Mouse (Mus musculus) adrenal gland, postnatal 25 days (tissue): Measurements from ENCODE around the gene Mgat2. TPM values are rescaled to one million over a fixed set of nuclear protein-coding genes. Genes with fewer than 3 reads are reported as not detected.

Experiments
- DNase-seq: peaks from one replicate; pipeline ENCODE4 v3.0.0; 2021; ENCODE audit warnings: mixed read lengths
- total RNA-seq: library from RNA; stranded (reverse); gene quantifications from 2 replicates; pipeline ENCODE4 v1.2.3, GENCODE M21; 2021

The Mgat2 gene
- total RNA-seq, 1 experiment from 2014 or later: 54.3 TPM

DNA sequence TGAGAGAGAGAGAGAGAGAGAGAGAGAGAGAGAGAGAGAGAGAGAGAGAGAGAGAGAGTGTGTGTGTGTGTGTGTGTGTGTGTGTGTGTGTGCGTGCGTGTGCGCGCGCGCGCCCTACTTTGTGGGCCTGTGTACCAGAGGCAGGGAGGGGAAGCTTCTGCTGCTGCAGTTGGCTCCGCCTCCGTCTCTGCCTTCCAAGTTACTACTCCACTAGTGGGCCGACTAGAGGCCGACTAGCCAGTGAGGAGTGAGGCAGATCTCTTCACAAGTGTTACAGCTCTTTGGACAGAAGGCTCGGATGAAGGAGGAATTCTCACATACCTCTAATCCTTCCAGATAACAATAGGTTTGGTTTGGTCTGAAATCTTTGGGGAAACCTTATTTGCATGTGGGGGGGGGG, 4.6 kb upstream of the Mgat2 start:
- no peak for DNase-seq

DNA sequence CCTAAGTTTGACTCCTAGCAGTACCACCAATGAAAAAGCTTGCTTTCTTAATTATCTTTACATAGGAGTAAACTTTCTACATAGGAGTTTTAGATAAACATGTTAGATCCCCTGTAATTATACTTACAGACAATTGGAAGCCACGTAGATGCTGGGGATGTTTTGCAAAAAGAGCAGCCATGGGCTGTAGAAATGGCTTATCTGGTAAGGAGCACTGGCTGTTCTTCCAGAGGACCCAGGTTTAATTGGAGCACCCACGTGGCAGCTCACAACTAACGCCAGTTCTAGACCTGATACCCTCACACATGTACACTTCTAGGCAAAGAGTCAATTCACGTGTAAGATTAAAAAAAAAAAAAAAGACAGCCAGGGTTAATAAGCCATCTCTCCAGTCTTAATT, 2.2 kb upstream of the Mgat2 start:
- DNase-seq: no peak

DNA sequence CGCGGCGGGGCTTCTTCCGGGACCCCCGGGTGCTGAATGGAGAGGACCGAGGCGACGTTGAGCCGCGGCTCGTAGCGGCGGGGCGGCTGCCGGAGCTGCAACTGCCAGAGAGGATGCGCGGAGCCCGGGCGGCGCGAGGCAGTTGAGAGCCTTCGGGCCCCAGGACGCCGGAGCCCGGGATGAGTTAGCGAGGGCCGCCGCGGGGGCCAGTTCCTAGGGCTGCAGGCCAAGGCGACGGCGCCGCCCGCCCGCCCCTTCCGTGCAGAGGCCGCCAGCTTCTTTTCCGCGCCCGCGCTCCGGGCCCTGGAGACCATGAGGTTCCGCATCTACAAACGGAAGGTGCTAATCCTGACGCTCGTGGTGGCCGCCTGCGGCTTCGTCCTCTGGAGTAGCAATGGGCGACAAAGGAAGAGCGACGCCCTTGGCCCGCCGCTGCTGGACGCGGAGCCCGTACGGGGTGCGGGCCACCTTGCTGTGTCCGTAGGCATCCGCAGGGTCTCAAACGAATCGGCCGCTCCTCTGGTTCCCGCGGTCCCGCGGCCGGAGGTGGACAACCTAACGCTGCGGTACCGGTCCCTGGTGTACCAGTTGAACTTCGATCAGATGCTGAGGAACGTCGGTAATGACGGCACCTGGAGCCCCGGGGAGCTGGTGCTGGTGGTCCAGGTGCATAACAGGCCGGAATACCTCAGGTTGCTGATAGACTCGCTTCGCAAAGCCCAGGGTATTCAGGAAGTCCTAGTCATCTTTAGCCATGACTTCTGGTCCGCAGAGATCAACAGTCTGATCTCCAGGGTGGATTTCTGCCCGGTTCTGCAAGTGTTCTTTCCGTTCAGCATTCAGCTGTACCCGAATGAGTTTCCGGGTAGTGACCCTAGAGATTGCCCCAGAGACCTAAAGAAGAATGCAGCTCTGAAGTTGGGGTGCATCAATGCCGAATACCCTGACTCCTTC, 662 bp downstream of the Mgat2 start:
- peak; percentile 64 for DNase-seq

DNA sequence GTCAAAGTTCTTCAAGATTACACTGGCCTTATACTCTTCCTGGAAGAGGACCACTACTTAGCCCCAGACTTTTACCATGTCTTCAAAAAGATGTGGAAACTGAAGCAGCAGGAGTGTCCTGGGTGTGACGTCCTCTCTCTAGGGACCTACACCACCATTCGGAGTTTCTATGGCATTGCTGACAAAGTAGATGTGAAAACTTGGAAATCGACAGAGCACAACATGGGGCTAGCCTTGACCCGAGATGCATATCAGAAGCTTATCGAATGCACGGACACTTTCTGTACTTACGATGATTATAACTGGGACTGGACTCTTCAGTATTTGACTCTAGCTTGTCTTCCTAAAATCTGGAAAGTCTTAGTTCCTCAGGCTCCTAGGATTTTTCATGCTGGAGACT, 1.4 kb downstream of the Mgat2 start:
- DNase-seq: no peak

DNA sequence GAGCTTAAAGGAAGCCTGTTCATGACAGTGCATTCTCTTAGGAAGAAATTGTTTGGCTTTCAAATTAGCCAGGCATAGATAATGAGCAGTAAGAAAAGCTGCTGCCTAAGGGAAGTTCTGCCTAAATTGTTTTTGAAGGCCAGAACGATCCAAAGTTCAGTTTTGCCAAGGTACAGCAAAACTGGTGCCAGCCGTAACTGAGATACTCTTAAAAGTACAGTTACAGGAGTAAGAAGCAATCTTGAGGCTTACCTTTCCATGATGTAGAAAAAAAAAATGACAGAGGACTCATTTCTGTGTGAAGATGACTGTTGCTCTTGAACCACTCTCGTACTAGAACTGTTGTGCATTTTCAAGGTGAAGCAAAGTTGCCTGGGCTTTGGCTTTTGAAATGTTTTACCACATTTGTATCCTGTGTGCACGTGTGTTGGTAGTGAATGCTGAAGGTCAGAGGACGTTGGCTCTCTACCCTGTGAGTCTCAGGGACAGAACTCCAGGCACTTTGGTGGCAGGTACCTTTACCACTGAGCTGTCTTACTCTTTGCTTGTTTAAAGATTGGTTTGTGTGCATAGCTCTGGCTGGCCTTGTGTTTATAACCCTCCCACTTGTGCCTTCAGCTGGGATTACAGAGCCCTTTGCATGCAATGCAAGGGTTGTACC, 3.0 kb downstream of the Mgat2 start:
- no peak for DNase-seq

DNA sequence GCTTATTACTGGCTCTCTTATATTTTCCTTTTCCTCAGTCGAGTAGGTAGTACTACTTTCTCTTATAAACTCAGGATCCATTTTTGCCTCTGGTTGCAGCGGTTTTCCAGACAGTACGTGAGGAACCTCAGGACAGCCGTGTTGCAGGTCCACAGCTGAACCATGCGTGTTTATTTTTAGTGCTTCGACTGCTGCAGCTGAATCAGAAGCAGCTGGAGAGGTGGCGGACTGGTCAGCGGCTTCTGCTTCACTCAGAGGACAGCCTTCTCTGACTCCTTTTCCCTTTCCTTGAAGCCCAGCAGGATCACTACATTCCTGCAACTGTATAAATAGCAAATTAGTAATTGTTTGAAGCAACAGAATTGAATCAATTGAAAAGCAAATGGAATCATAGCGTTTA, 6.1 kb downstream of the Mgat2 start:
- DNase-seq: no peak

DNA sequence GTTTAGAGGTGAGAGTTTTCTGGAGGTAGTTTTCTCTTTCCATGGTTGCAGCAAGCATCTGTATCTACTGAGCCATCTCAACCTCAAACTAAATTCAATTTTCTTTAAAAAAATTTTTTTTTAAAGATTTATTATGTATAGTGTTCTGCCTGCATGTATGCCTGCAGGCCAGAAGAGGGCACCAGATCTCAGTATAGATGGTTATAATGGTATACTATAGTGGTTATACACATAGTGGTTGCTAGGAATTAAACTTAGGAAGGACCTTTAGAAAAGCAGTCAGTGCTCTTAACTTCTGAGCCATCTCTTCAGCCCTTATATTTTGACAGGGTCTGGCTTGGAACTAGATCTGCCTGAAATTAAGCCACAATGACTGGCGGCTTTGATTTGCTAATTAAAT, 6.6 kb downstream of the Mgat2 start:
- DNase-seq: no peak

DNA sequence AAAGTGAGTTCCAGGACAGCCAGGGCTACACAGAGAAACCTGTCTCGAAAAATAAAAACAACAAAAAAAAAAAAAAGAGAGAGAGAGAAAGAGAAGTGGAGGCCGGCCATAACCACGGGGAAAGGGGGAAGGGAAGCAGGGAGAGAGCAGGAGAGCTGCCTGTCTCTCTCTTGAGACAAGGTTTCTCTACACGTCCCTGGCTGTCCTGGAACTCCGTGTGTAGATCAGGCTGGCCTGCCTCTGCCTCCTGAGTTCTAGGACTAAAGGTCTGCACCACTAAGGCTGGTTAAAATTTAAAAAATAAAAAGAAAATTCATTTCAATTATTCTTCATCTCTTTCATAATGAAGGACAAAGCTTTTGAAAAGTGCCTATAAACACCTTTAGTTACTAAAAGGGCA, 7.4 kb downstream of the Mgat2 start:
- DNase-seq: no peak

DNA sequence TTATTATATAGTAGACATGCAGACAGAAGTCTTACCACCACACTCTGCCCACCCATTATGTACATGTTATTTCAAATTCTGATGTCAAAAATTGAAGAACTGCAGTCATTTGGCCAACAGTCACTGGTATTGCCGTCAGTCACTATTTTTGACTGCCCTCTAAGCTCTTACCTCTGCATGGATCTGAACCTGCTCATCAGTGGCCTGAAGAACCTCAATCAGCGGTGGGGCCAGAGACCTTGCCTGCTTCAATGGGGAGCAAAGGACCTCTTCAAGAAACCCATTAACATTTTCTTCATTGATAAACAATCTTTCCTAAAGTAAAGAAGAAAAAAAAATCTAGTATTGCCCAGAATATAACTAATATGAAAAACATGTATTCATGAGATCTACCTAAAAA, 8.7 kb downstream of the Mgat2 start:
- DNase-seq: no peak

DNA sequence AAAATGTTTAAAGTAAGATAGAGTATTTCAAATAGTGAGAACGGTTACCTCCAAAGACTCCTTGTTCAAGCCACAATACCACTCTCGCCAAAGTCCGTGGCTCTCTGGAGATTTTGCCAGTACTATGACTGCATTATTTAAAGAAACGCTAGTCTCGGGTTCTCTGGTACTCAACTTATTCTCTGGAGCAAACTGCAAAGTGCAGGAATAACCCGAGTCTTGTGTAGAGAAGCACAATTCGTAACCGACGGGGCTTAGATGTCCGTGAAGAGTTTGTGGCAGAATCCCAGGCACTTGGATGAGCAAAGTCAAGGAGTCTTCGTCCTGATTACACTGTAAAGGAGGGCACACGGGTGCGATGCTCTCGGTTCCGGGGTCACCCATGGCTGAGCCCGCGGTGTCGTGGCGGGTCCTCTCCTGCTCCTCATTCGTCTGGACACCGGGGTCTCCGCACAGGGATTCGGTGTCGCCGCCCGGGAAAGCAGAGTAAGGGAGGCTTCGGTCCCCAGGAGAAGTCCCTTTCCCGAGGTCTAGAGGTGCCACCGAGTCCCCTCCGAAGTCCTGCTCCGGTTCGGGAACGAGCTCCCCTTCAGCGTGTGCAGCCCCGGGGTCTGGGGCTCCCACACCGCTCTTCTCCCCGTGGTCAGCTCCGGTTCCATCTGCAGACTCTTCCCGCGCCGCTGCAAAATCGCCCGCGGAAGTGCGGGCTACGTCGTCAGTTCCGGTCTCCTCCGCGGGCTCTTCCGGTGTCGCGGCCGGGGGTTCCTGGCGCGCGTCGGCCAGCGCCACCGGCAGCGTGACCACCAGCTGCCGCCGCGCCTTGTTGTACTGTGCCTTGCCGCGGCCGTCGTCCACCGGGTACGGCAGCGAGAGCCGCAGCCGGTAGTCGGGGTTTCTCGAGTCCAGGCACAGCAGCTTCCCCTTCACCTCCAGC, 12.8 kb downstream of the Mgat2 start, which contains the start of gene Gm49383:
Gene Gm49383, minus strand, starts transcription at position 661 of the 934 bp plus-strand sequence.
- peak; percentile 76 for DNase-seq

DNA sequence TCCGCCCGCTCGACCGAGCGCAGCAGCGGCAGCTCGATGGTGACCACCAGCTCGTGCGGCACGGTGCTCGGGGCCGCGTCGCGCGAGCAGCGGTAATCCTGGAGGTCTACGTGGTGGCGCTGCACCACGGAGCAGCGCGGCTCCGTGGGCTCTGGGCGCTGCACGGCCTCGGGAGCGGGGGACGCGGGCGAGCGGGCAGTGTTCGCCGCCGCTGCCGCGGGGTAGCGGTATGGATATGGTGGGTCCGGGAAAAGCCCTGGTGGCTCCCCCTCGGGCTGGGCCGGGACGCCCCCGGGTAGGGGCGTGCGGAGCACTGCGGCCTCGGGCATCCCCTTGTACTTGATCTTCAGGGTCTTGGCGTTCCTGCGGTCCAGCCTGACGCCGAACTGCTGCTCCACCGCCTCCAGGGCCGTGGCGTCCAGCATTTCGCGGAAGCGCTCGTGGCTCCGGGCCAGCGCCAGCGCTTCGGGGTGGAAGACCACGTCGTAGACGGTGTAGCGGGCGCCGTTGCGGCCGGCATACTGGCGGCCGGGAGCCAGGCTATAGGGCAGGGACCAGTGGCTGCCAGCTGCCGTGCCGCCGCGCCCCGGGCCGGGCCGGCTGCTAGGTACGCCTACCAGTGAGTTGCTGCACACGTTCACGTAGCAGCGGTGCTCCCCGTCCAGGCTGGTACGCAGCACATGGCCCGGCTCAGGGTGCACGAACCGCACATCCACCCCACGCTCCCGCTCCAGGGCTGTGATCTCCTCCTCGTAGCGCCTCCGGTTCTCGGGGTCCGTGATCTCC, 13.6 kb downstream of the Mgat2 start:
- peak; percentile 66 for DNase-seq

DNA sequence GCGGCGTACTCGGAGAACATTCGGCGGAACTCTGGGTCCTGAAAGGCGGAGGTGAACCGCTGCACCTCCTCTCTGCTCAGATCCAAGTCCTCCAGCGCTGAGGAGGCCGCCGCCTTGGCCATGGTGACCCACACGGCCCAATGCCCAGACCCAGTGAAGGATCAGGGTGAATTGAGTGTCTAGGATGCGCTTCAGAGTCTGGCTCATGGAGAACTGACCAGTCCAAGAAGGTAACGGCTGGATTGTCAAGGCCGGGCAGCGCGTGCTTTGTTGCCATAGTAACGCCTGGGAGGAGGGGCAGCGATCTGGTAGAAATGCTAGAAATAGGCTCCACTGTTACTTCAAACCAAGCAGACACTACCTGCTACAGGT, 14.2 kb downstream of the Mgat2 start, which contains the start of gene Dnaaf2:
Gene Dnaaf2, minus strand, starts transcription at position 266 of the 372 bp plus-strand sequence.
- DNase-seq: peak; percentile 81

DNA sequence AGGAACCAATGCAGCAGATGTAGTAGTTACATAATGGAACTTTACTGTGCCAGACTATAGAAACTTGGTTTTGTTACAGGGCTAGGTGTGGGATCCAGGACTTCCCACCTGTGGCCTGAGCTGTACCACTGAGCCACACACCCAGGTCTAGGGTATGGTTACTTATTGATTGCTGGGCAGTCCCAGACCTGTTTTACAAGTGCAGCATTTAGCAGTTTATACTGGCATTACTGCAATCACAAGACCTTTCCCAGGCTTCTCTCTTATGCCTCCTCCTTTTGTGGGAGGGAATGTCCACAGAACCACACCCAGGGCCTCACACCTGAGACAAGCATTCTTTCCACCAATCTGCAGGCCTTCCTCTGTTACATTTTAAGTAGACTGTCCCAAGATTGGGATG, 15.0 kb downstream of the Mgat2 start:
- no peak for DNase-seq

DNA sequence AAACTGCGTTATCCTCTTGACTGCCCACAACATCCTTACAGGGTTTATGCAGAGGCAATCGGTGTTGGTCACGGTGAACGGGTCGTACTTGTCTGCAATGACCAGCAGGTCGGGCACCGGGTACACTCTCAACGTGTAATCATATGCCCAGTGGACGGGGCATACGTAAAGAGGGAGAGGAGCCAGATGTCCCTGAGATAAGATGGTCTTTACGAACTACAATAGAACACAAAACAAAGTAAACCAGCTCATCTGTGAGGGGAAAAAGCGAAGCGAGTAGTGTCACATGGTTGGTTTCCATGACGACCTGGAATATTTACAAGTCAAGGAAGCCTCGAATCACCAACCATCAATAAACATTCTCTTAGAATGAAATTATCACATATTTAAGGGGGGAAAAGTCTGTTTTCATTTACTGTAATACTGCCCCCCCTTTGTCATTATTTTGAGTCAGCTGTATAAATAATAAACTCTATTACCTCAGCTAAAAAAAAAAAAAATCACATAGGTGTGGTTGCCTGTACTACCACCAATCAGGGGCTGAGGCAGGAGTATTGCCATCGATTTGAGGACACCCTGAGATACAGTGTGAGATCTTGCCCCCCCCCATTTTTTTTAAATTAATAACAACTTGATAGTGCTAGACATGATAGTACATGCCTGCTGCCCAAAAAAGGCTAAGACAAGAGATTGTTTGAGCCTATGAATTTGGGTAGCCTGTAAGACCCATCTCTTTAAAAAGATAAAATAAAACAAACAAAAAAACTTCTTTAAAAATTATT, 20.3 kb downstream of the Mgat2 start, which contains the start of gene Gm49384:
Gene Gm49384, minus strand, starts transcription at position 216 of the 782 bp plus-strand sequence.
- DNase-seq: no peak

DNA sequence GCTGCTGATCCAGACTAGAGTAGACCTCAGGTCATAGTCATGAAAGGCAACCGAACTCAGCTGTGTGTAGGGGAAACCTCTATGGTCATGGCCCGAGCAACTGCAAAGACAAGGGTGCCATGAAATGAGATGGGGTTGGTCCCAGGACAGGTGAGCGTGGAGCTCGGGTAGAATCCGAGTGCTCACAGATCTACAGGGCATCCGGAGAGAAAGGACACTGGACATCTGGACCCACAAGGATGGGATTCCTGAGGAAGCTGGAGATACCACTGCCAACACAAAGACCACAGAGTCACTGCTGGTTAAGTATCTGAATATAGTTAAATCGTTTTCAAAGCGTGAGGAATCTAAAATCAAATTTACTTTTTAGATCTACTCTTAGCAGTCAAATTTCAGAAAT, 23.4 kb downstream of the Mgat2 start:
- no peak for DNase-seq

DNA sequence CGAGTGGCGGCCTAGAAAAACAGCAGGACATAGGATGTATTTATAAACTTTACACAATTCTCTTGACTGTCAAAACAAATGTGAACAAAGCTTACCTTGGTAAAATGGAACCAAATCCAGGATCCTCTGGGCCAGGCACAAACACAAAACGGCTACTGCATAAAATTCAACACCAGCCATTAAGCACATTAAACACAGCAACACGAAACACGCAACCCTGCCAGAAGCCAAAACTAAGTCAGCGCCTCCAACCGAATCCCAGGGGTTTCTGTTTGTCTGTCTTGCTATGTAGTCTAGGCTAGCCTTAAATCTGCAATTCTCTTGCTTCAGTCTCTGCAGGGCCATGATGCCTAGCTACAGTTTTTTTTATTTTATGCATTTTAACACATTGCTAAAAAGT, 24.0 kb downstream of the Mgat2 start:
- no peak for DNase-seq

DNA sequence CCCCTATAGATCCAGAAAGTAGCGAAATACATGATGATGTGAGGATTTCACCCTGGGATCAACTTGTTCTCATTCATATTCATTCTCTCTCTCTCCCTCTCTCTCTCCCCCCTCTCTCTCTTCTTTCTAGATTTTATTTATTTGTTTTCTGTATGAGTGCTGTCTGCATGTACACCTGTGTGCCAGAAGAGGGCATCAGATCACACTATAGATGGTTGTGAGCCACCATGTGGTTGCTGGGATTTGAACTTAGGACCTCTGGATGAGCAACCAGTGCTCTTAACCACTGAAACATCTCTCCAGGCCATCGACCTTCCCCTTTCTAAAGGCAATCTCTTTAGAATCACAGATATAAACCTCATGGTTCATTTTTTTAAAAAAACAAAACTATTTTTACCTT, 24.6 kb downstream of the Mgat2 start:
- no peak for DNase-seq

DNA sequence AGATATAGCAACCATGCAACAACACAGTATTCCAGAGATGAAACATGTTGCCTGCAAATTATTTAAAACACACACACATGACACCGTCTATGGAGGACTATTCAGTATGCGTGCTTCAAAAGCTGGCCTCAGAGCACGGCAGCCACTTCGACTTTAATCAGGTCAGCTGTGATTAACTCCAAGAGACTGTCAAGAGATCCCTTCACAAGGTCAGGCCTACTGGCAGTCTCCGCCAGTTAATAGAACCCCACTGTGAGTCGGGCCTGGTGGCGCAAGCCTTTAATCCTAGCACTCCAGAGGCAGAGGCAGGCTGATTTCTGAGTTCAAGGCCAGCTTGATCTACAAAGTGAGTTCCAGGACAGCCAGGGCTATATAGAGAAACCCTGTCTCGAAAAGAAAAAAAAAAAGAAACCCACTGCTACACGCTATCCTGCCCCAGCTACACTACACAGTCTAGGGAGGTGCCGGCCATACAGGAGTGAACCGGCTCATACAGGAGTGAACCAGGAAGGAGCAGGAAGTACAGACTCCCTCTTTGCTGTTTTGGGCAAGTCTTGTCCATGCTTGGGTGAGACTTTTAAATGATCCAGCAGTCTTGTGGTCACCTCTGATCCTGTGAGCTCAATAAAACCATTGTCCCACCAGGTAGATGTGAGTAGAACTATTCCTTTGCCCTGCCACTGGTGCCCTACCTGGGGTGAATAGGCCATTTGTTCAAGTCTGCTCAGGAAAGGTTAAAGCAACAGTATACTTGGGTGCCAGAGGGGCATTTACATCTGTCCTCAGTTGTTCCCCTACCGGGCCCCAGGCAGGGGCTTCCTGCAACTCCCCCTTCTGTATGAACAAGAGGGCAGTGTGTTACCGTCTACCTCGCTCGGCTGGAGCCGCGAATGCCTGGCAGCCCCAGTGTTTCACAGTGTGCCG, 26.4 kb downstream of the Mgat2 start:
- no peak for DNase-seq

DNA sequence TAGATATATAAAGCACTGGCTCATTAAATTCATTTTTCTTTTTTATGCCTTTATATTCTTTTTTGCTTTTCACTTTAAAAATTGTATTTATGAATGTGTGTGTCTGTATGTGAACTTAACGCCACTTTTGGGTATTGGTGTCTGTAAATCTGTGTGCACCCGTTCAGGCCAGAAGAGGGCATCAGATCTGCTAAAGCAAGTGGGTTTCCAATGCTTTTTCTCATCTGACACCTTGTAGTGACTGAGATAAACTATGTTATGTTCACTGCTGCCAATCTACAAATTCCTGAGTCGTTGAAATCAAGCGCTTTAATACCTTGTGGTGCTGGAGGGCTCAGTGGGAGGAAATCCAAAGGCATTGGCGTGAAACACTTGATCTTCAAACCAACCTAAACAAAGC, 27.1 kb downstream of the Mgat2 start:
- no peak for DNase-seq
